Mouse (Mus musculus): ENCODE data around the gene Gm15128. TPM values are rescaled to one million over a fixed set of nuclear protein-coding genes. Genes with fewer than 3 reads are reported as not detected.
"Not testable (repeated sequence)": the region's sequence is repeated elsewhere in the genome, so short reads cannot be mapped to it uniquely, and the experiment has no call there.

Gene Gm15128
- not detected for total RNA-seq (2021)

DNA sequence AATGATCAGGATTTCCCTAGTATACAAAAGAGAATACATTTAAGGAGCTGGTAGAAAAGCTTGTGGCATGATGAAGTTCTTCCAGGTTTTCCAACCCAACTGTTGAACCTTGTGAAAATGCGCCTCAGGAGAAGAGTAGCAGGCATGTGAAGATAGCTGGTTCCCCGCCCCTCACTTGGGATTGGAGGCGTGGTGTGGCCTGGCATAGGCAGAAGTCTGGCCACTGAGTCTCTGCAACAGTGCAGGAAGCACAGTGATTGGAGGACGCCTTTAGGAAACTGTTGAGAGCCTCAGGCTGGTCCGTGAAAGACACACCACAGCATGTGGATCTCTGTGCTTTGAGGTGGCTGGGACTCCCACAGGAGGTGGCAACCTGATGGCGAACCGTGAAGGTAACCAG, at the start of gene Gm15128:
Gm15128 (plus strand) TSS at position 301 of the 400 bp plus-strand sequence.
- DNase-seq (ENCODE audit: low spot score); intact Hi-C loops (cut with DNase I): not testable (repeated sequence)

Other genes with a start within 250 kb of the Gm15128 start
- gene Lrch2, start 211.9 kb upstream of the Gm15128 start, total RNA-seq (2021), result 1 to 10 TPM; 1.7 to 2.2 TPM
- not detected for gene Gm15080, start 227.0 kb downstream of the Gm15128 start, total RNA-seq (2021)